ENCODE assay signal across 9 mouse cellular contexts in the genomic region with DNA sequence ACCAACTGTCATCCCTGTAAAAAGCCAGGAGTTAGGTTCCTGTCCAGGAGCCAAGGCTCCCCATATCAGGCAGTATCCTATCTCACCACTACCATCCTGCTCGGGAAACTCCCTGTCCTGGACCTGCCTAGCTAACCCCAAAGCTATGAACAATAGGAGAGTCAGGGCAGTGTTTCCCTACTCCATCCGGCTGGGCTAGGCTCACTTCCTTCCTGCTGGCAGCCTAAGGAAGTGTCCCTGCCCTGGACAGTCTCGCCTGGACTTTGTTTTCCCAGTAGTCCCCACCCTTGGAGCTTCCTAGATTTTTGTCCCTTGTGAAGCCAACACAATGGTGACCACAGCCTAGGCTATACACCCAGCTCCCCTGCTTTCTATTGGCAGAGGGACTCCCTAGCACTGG. TPM values are rescaled to one million over a fixed set of nuclear protein-coding genes. Genes with fewer than 3 reads are reported as not detected.
DNase-seq lines count a peak whose midpoint lies in the region; ATAC-seq and TF ChIP-seq lines count a peak whose summit lies in the region.
"Had no signal": no experiment of that assay in that cellular context is flagged by ENCODE, and none has a peak within 500 bp of the region (broad histone marks: within the 10 kb centered on the region; RNA-seq: fewer than 3 reads in every experiment).

No protein-coding gene starts in this region.

- DNase-seq in layer of hippocampus, adult 2 months (ENCODE audit: low spot score in 2 of 2) = no peak
- DNase-seq in layer of hippocampus, postnatal 14 days (ENCODE audit: low spot score in 2 of 2) = no peak
- no peak for DNase-seq in limb, embryonic 10.5 days (ENCODE audit: low spot score)
- no peak for DNase-seq in midbrain, postnatal 0 days (ENCODE audit: low spot score)
- DNase-seq in urinary bladder, postnatal 10 days (ENCODE audit: low spot score) = no peak
- no peak for DNase-seq in left cerebral cortex, adult 8-10 months (ENCODE audit: low spot score in 2 of 2)
- DNase-seq in layer of hippocampus, adult 9-11 months = no peak

- H3K4me3 ChIP-seq in layer of hippocampus, adult 2 months = peak overlapping the region; percentile 19; the same call in 1 of the 2 replicates
- 0 out of 2 replicates have a peak overlapping the region, but pooled peaks have one; percentile 7 for H3K4me3 ChIP-seq in heart, embryonic 15.5 days
- peak overlapping the region; percentile 83; the same call in 1 of the 2 replicates for H3K4me3 ChIP-seq in limb, embryonic 10.5 days
- H3K4me3 ChIP-seq in midbrain, postnatal 0 days (ENCODE audit: low read depth, low read length) = no peak overlapping the region

- peak; percentile 46 for TF ChIP-seq CTCF in layer of hippocampus, adult 2 months (conservative IDR thresholded peaks at IDR 0.05)
- TF ChIP-seq CTCF in midbrain, postnatal 0 days (IDR thresholded peaks at IDR 0.05) = no peak

- WGBS in heart, embryonic 15.5 days = 55% methylated on average over 3 of the region's 3 CpGs
- WGBS in limb, embryonic 10.5 days = 76% methylated on average over 3 of the region's 3 CpGs
- 69% methylated on average over 3 of the region's 3 CpGs for WGBS in midbrain, postnatal 0 days

- no peaks in the 10 kb centered on the region for H3K9me3 ChIP-seq in heart, embryonic 15.5 days (replicated peaks)
- no peaks in the 10 kb centered on the region for H3K9me3 ChIP-seq in limb, embryonic 10.5 days (replicated peaks)
- no peaks in the 10 kb centered on the region for H3K9me3 ChIP-seq in midbrain, postnatal 0 days (ENCODE audit: low read length)
- H3K9me3 ChIP-seq: G1E had no signal

- no peak overlapping the region for H3K9ac ChIP-seq in heart, embryonic 15.5 days
- H3K9ac ChIP-seq in midbrain, postnatal 0 days (replicated peaks; ENCODE audit: low read length, poor library complexity, severe bottlenecking) = no peak overlapping the region

- H3K36me3 ChIP-seq in heart, embryonic 15.5 days = peaks cover 17% of the 10 kb centered on the region
- H3K36me3 ChIP-seq in limb, embryonic 10.5 days = peaks cover 52% of the 10 kb centered on the region
- H3K36me3 ChIP-seq in midbrain, postnatal 0 days (ENCODE audit: insufficient read depth, low read length) = peaks cover 20% of the 10 kb centered on the region

- H3K4me2 ChIP-seq in heart, embryonic 15.5 days = peak overlapping the region; percentile 85
- H3K4me2 ChIP-seq in midbrain, postnatal 0 days (ENCODE audit: low read depth, low read length, poor library complexity, severe bottlenecking) = no peak overlapping the region

- ATAC-seq in heart, embryonic 15.5 days (replicated peaks; ENCODE audit: insufficient number of reproducible peaks, insufficient read depth, low FRiP score, low read depth) = peak; percentile 28
- ATAC-seq in midbrain, postnatal 0 days (ENCODE audit: low FRiP score) = no peak

- H3K27ac ChIP-seq in layer of hippocampus, adult 2 months = peak overlapping the region; percentile 96
- H3K27ac ChIP-seq in heart, embryonic 15.5 days = peak overlapping the region; percentile 89
- H3K27ac ChIP-seq in limb, embryonic 10.5 days = peak overlapping the region; percentile 96
- 0 out of 2 replicates have a peak overlapping the region, but pooled peaks have one; percentile 18 for H3K27ac ChIP-seq in midbrain, postnatal 0 days (ENCODE audit: low read depth, low read length)

- H3K4me1 ChIP-seq in heart, embryonic 15.5 days (replicated peaks) = peaks cover 67% of the 10 kb centered on the region
- H3K4me1 ChIP-seq in limb, embryonic 10.5 days = peaks cover 83% of the 10 kb centered on the region
- H3K4me1 ChIP-seq in midbrain, postnatal 0 days (ENCODE audit: insufficient read depth, low read length) = peaks cover 28% of the 10 kb centered on the region

- H3K27me3 ChIP-seq in heart, embryonic 15.5 days = no peaks in the 10 kb centered on the region
- no peaks in the 10 kb centered on the region for H3K27me3 ChIP-seq in limb, embryonic 10.5 days (ENCODE audit: low read depth, poor library complexity, severe bottlenecking)
- H3K27me3 ChIP-seq in midbrain, postnatal 0 days (ENCODE audit: insufficient read depth, low read length) = no peaks in the 10 kb centered on the region

RNA-seq across cellular contexts. Expression of a gene that starts 0.9 kb away (rescaled TPM):
- 10 to 100 TPM; 11.5 to 16.9 TPM for total RNA-seq in layer of hippocampus, adult 2 months (2021)
- 10 to 100 TPM; 14.6 to 16.8 TPM for total RNA-seq in layer of hippocampus, postnatal 14 days (2021)
- polyA plus RNA-seq in heart, embryonic 15.5 days (2015; fragmentation: Nextera tagmentation; extraction: Ambion mirVana) = 72.2 and 89.3 TPM in 2 replicates
- polyA plus RNA-seq in limb, embryonic 10.5 days (2016; fragmentation: Nextera tagmentation; extraction: Ambion mirVana) = 160 and 168 TPM in 2 replicates
- 65.3 and 65.4 TPM in 2 replicates for total RNA-seq in midbrain, postnatal 0 days (2014; rRNA removed)
- polyA plus RNA-seq in midbrain, postnatal 0 days (2015; fragmentation: Nextera tagmentation; extraction: Ambion mirVana) = 42.7 and 47.9 TPM in 2 replicates
- 10 to 100 TPM; 13.0 to 18.0 (median 15.4) TPM for total RNA-seq in left cerebral cortex, adult 8-10 months (2022)

RNA-seq across cellular contexts. Expression of a gene that starts 3.8 kb away (rescaled TPM):
- 10 to 100 TPM; 77.2 to 83.1 TPM for total RNA-seq in layer of hippocampus, adult 2 months (2021)
- 10 to 100 TPM; 63.0 to 64.1 TPM for total RNA-seq in layer of hippocampus, postnatal 14 days (2021)
- 41.4 and 43.0 TPM in 2 replicates for polyA plus RNA-seq in heart, embryonic 15.5 days (2015; fragmentation: Nextera tagmentation; extraction: Ambion mirVana)
- polyA plus RNA-seq in limb, embryonic 10.5 days (2016; fragmentation: Nextera tagmentation; extraction: Ambion mirVana) = 60.4 and 62.5 TPM in 2 replicates
- total RNA-seq in midbrain, postnatal 0 days (2014; rRNA removed) = 136 and 142 TPM in 2 replicates
- 132 and 137 TPM in 2 replicates for polyA plus RNA-seq in midbrain, postnatal 0 days (2015; fragmentation: Nextera tagmentation; extraction: Ambion mirVana)
- total RNA-seq in left cerebral cortex, adult 8-10 months (2022) = 10 to 100 TPM; 90.7 to 97.1 (median 92.8) TPM

RNA-seq across cellular contexts. Expression of a gene that starts 9.9 kb away (rescaled TPM):
- 1 to 10 TPM; 6.9 to 7.6 TPM for total RNA-seq in layer of hippocampus, adult 2 months (2021)
- total RNA-seq in layer of hippocampus, postnatal 14 days (2021) = 1 to 10 TPM; 4.8 to 6.3 TPM
- polyA plus RNA-seq in heart, embryonic 15.5 days (2015; fragmentation: Nextera tagmentation; extraction: Ambion mirVana) = 8.3 and 9.1 TPM in 2 replicates
- 7.9 and 10.2 TPM in 2 replicates for polyA plus RNA-seq in limb, embryonic 10.5 days (2016; fragmentation: Nextera tagmentation; extraction: Ambion mirVana)
- total RNA-seq in midbrain, postnatal 0 days (2014; rRNA removed) = 2.4 and 3.5 TPM in 2 replicates
- polyA plus RNA-seq in midbrain, postnatal 0 days (2015; fragmentation: Nextera tagmentation; extraction: Ambion mirVana) = 2.5 and 2.9 TPM in 2 replicates
- 1 to 10 TPM; 4.9 to 9.5 (median 6.8) TPM for total RNA-seq in left cerebral cortex, adult 8-10 months (2022)

RNA-seq across cellular contexts. Expression of a gene that starts 11.8 kb away (rescaled TPM):
- total RNA-seq in layer of hippocampus, adult 2 months (2021) = 10 to 100 TPM; 10.9 to 12.6 TPM
- total RNA-seq in layer of hippocampus, postnatal 14 days (2021) = 10 to 100 TPM in 1 of 2 experiments, 1 to 10 TPM in 1; 9.5 to 10.0 TPM
- 13.4 and 17.2 TPM in 2 replicates for polyA plus RNA-seq in heart, embryonic 15.5 days (2015; fragmentation: Nextera tagmentation; extraction: Ambion mirVana)
- polyA plus RNA-seq in limb, embryonic 10.5 days (2016; fragmentation: Nextera tagmentation; extraction: Ambion mirVana) = 20.1 and 22.5 TPM in 2 replicates
- total RNA-seq in midbrain, postnatal 0 days (2014; rRNA removed) = 22.7 and 35.4 TPM in 2 replicates
- 20.4 and 24.4 TPM in 2 replicates for polyA plus RNA-seq in midbrain, postnatal 0 days (2015; fragmentation: Nextera tagmentation; extraction: Ambion mirVana)
- 10 to 100 TPM in 3 of 4 experiments, 1 to 10 TPM in 1; 9.1 to 17.4 (median 13.3) TPM for total RNA-seq in left cerebral cortex, adult 8-10 months (2022)

RNA-seq across cellular contexts. Expression of a gene that starts 13.8 kb away (rescaled TPM):
- total RNA-seq in layer of hippocampus, adult 2 months (2021) = 1 to 10 TPM; 2.0 to 2.1 TPM
- 1 to 10 TPM in 1 of 2 experiments, under 1 TPM in 1; 0.95 to 1.5 TPM for total RNA-seq in layer of hippocampus, postnatal 14 days (2021)
- 0.68 and 0.82 TPM in 2 replicates for polyA plus RNA-seq in heart, embryonic 15.5 days (2015; fragmentation: Nextera tagmentation; extraction: Ambion mirVana)
- 0.56 and 0.82 TPM in 2 replicates for polyA plus RNA-seq in limb, embryonic 10.5 days (2016; fragmentation: Nextera tagmentation; extraction: Ambion mirVana)
- total RNA-seq in midbrain, postnatal 0 days (2014; rRNA removed) = 1.1 and 4.3 TPM in 2 replicates
- 1.8 and 2.2 TPM in 2 replicates for polyA plus RNA-seq in midbrain, postnatal 0 days (2015; fragmentation: Nextera tagmentation; extraction: Ambion mirVana)
- 1 to 10 TPM; 1.0 to 1.7 (median 1.1) TPM for total RNA-seq in left cerebral cortex, adult 8-10 months (2022)

Comparison
In these comparisons a context has a peak if more than half of its experiments do, and no peak if none do; other contexts are left out.
1. H3K27ac ChIP-seq: peak in every context shown above with its lines; median percentile 96 in layer of hippocampus, adult 2 months; 96 in limb, embryonic 10.5 days; 89 in heart, embryonic 15.5 days; 18 in midbrain, postnatal 0 days.